Mouse (Mus musculus): Measurements from ENCODE around the gene Gm20547. TPM values are rescaled to one million over a fixed set of nuclear protein-coding genes. Genes with fewer than 3 reads are reported as not detected.

Gene Gm20547
- polyA plus RNA-seq, 1 experiment from 2014 or later = 0.10 TPM

- peaks cover 41% of the 10 kb centered on the region for H3K4me1 ChIP-seq
- peak overlapping the region; percentile 92 for H3K27ac ChIP-seq
- H3K36me3 ChIP-seq = peaks cover 5% of the 10 kb centered on the region
- ATAC-seq (ENCODE audit: low FRiP score) = peak; percentile 29
- peak overlapping the region; percentile 76 for H3K4me3 ChIP-seq
- no peaks in the 10 kb centered on the region for H3K9me3 ChIP-seq (replicated peaks)
- peak overlapping the region; percentile 98 for H3K4me2 ChIP-seq (replicated peaks)
- H3K27me3 ChIP-seq = no peaks in the 10 kb centered on the region
- WGBS = 9% methylated on average over 46 of the region's 51 CpGs
- H3K9ac ChIP-seq = peak overlapping the region; percentile 97
Observed at GRCm38 (mm10) chr17:34894801-34895530, 13.1 kb upstream of the Gm20547 start.

- Histone ChIP-seq H3K27me3 (no peaks in the 10 kb centered on the region), H3K4me3 (peak overlapping the region; percentile 76), H3K36me3 (peaks cover 5% of the 10 kb centered on the region), H3K9ac (peak overlapping the region; percentile 97), H3K9me3 (replicated peaks) (no peaks in the 10 kb centered on the region), H3K4me2 (replicated peaks) (peak overlapping the region; percentile 98), H3K4me1 (peaks cover 35% of the 10 kb centered on the region), H3K27ac (peak overlapping the region; percentile 92)
- 0% methylated on average over 24 of the region's 51 CpGs for WGBS
- ATAC-seq (ENCODE audit: low FRiP score) = peak; percentile 86
Observed at GRCm38 (mm10) chr17:34894074-34894597, 12.3 kb upstream of the Gm20547 start.

GRCm38 (mm10) chr17:34893072-34893824 lies 11.4 kb upstream of the Gm20547 start:
- no peaks in the 10 kb centered on the region for H3K9me3 ChIP-seq (replicated peaks)
- peak overlapping the region; percentile 76; the same call in 1 of the 2 replicates for H3K4me3 ChIP-seq
- peak overlapping the region; percentile 98 for H3K4me2 ChIP-seq (replicated peaks)
- no peaks in the 10 kb centered on the region for H3K27me3 ChIP-seq
- ATAC-seq (ENCODE audit: low FRiP score) = no peak
- H3K9ac ChIP-seq = peak overlapping the region; percentile 97
- H3K27ac ChIP-seq = peak overlapping the region; percentile 92
- peaks cover 5% of the 10 kb centered on the region for H3K36me3 ChIP-seq
- 76% methylated on average over 12 of the region's 12 CpGs for WGBS
- H3K4me1 ChIP-seq = peaks cover 35% of the 10 kb centered on the region

GRCm38 (mm10) chr17:34891377-34891776 lies 9.5 kb upstream of the Gm20547 start:
- H3K4me1 ChIP-seq = peaks cover 19% of the 10 kb centered on the region
- H3K9me3 ChIP-seq (replicated peaks) = no peaks in the 10 kb centered on the region
- H3K36me3 ChIP-seq = peaks cover 4% of the 10 kb centered on the region
- ATAC-seq (ENCODE audit: low FRiP score) = no peak
- no peak overlapping the region for H3K9ac ChIP-seq
- no peak overlapping the region for H3K4me2 ChIP-seq (replicated peaks)
- H3K27me3 ChIP-seq = no peaks in the 10 kb centered on the region
- 96% methylated on average over 2 of the region's 2 CpGs for WGBS
- no peak overlapping the region for H3K4me3 ChIP-seq
- no peak overlapping the region for H3K27ac ChIP-seq

- no peak for ATAC-seq (ENCODE audit: low FRiP score)
- H3K9me3 ChIP-seq (replicated peaks) = no peaks in the 10 kb centered on the region
- 88% methylated on average over 12 of the region's 12 CpGs for WGBS
- H3K36me3 ChIP-seq = no peaks in the 10 kb centered on the region
- H3K9ac ChIP-seq = no peak overlapping the region
- no peaks in the 10 kb centered on the region for H3K27me3 ChIP-seq
- H3K4me2 ChIP-seq (replicated peaks) = no peak overlapping the region
- peaks cover 7% of the 10 kb centered on the region for H3K4me1 ChIP-seq
- H3K27ac ChIP-seq = no peak overlapping the region
- no peak overlapping the region for H3K4me3 ChIP-seq
Observed at GRCm38 (mm10) chr17:34890074-34890743, 8.4 kb upstream of the Gm20547 start.

- 88% methylated on average over 5 of the region's 5 CpGs for WGBS
- H3K27me3 ChIP-seq = peaks cover 10% of the 10 kb centered on the region; the same call in 1 of the 2 replicates
- no peaks in the 10 kb centered on the region for H3K9me3 ChIP-seq (replicated peaks)
- H3K36me3 ChIP-seq = no peaks in the 10 kb centered on the region
- H3K4me3 ChIP-seq = no peak overlapping the region
- H3K4me1 ChIP-seq = no peaks in the 10 kb centered on the region
- no peak for ATAC-seq (ENCODE audit: low FRiP score)
- no peak overlapping the region for H3K4me2 ChIP-seq (replicated peaks)
- no peak overlapping the region for H3K27ac ChIP-seq
- H3K9ac ChIP-seq = no peak overlapping the region
Observed at GRCm38 (mm10) chr17:34887942-34888341, 6.1 kb upstream of the Gm20547 start.

- Histone ChIP-seq H3K27me3 (peaks cover 23% of the 10 kb centered on the region), H3K9me3 (replicated peaks) (no peaks in the 10 kb centered on the region), H3K9ac (no peak overlapping the region), H3K27ac (no peak overlapping the region), H3K4me3 (no peak overlapping the region), H3K36me3 (no peaks in the 10 kb centered on the region), H3K4me1 (no peaks in the 10 kb centered on the region; the same call in 1 of the 2 replicates), H3K4me2 (replicated peaks) (no peak overlapping the region)
- no peak for ATAC-seq (ENCODE audit: low FRiP score)
- 82% methylated on average over 3 of the region's 3 CpGs for WGBS
Observed at GRCm38 (mm10) chr17:34885615-34886014, 3.8 kb upstream of the Gm20547 start.

- no peak overlapping the region for H3K4me2 ChIP-seq (replicated peaks)
- no peaks in the 10 kb centered on the region; the same call in 1 of the 2 replicates for H3K4me1 ChIP-seq
- H3K9me3 ChIP-seq (replicated peaks) = no peaks in the 10 kb centered on the region
- ATAC-seq (ENCODE audit: low FRiP score) = no peak
- H3K27ac ChIP-seq = no peak overlapping the region
- WGBS = 86% methylated on average over 6 of the region's 6 CpGs
- H3K36me3 ChIP-seq = no peaks in the 10 kb centered on the region
- H3K27me3 ChIP-seq = peaks cover 23% of the 10 kb centered on the region
- H3K4me3 ChIP-seq = no peak overlapping the region
- no peak overlapping the region for H3K9ac ChIP-seq
Observed at GRCm38 (mm10) chr17:34884704-34885103, 2.9 kb upstream of the Gm20547 start.

GRCm38 (mm10) chr17:34883332-34883731 lies 1.5 kb upstream of the Gm20547 start:
- WGBS = 67% methylated on average over 3 of the region's 3 CpGs
- no peak for ATAC-seq (ENCODE audit: low FRiP score)
- Histone ChIP-seq H3K9ac (no peak overlapping the region), H3K36me3 (no peaks in the 10 kb centered on the region), H3K4me3 (no peak overlapping the region), H3K9me3 (replicated peaks) (no peaks in the 10 kb centered on the region), H3K27ac (no peak overlapping the region), H3K4me1 (no peaks in the 10 kb centered on the region; the same call in 1 of the 2 replicates), H3K27me3 (peaks cover 23% of the 10 kb centered on the region), H3K4me2 (replicated peaks) (no peak overlapping the region)

- H3K27ac ChIP-seq = no peak overlapping the region
- H3K9me3 ChIP-seq (replicated peaks) = no peaks in the 10 kb centered on the region
- H3K4me3 ChIP-seq = no peak overlapping the region
- H3K27me3 ChIP-seq = peaks cover 23% of the 10 kb centered on the region
- no peaks in the 10 kb centered on the region for H3K36me3 ChIP-seq
- H3K9ac ChIP-seq = no peak overlapping the region
- no peak for ATAC-seq (ENCODE audit: low FRiP score)
- H3K4me2 ChIP-seq (replicated peaks) = 0 out of 2 replicates have a peak overlapping the region, but pooled peaks have one; percentile 4
- no peaks in the 10 kb centered on the region; the same call in 1 of the 2 replicates for H3K4me1 ChIP-seq
Observed at GRCm38 (mm10) chr17:34881166-34881565, 676 bp downstream of the Gm20547 start.

GRCm38 (mm10) chr17:34879336-34879879 lies 2.4 kb downstream of the Gm20547 start, which contains the start of gene Zbtb12:
Zbtb12 (plus strand) TSS chr17:34879483.
- 63% methylated on average over 11 of the region's 11 CpGs for WGBS
- Histone ChIP-seq H3K27me3 (peaks cover 23% of the 10 kb centered on the region), H3K36me3 (no peaks in the 10 kb centered on the region), H3K9me3 (replicated peaks) (no peaks in the 10 kb centered on the region), H3K4me1 (no peaks in the 10 kb centered on the region; the same call in 1 of the 2 replicates), H3K4me3 (no peak within 1 kb of the TSS), H3K4me2 (replicated peaks) (no peak within 1 kb of the TSS), H3K27ac (no peak within 1 kb of the TSS), H3K9ac (no peak within 1 kb of the TSS)
- ATAC-seq (ENCODE audit: low FRiP score) = no peak

- 85% methylated on average over 6 of the region's 6 CpGs for WGBS
- Histone ChIP-seq H3K27me3 (no peaks in the 10 kb centered on the region), H3K4me2 (replicated peaks) (no peak overlapping the region), H3K9ac (no peak overlapping the region), H3K4me1 (no peaks in the 10 kb centered on the region), H3K27ac (no peak overlapping the region), H3K36me3 (no peaks in the 10 kb centered on the region), H3K9me3 (replicated peaks) (no peaks in the 10 kb centered on the region), H3K4me3 (no peak overlapping the region)
- ATAC-seq (ENCODE audit: low FRiP score) = no peak
Observed at GRCm38 (mm10) chr17:34874321-34874720, 7.5 kb downstream of the Gm20547 start.

Measured in hindbrain, embryonic 12.5 days (tissue).